Mouse (Mus musculus) kidney, adult 18-20 months (tissue): Measurements from ENCODE around the gene Srsf2.
"Not testable (repeated sequence)": the region's sequence is repeated elsewhere in the genome, so short reads cannot be mapped to it uniquely, and the experiment has no call there.

Source experiments
- DNase-seq: peaks from one replicate; pipeline ENCODE4 v3.0.0; 2021

Srsf2 gene

GRCm38 (mm10) chr11:116852291-116852890, 503 bp downstream of the Srsf2 start, which contains the start of gene Mfsd11:
Gene Mfsd11 (plus strand): TSS chr11:116852440.
- DNase-seq, result peak; percentile 84

GRCm38 (mm10) chr11:116851576-116852290, 1.2 kb downstream of the Srsf2 start:
- peak; percentile 73 for DNase-seq

- DNase-seq, result no peak
Measured at GRCm38 (mm10) chr11:116850833-116851477, 1.9 kb downstream of the Srsf2 start.

GRCm38 (mm10) chr11:116850085-116850484, 2.8 kb downstream of the Srsf2 start:
- no peak for DNase-seq

GRCm38 (mm10) chr11:116849587-116849986, 3.3 kb downstream of the Srsf2 start:
- DNase-seq, result no peak

GRCm38 (mm10) chr11:116848877-116849178, 4.1 kb downstream of the Srsf2 start:
- DNase-seq, result not testable (repeated sequence)

GRCm38 (mm10) chr11:116848086-116848876, 4.6 kb downstream of the Srsf2 start:
- no peak for DNase-seq

GRCm38 (mm10) chr11:116847187-116848085, 5.5 kb downstream of the Srsf2 start:
- no peak for DNase-seq

GRCm38 (mm10) chr11:116846593-116847181, 6.2 kb downstream of the Srsf2 start:
- DNase-seq, result no peak

- peak; percentile 97 for DNase-seq
Measured at GRCm38 (mm10) chr11:116843261-116844233, 9.3 kb downstream of the Srsf2 start, which contains the start of the genes Mettl23 and Jmjd6. Gene Mettl23 (plus strand): TSS chr11:116843278. Gene Jmjd6 (minus strand): TSS chr11:116843449.

- DNase-seq, result peak; percentile 73
Measured at GRCm38 (mm10) chr11:116842531-116843260, 10.2 kb downstream of the Srsf2 start.

GRCm38 (mm10) chr11:116840748-116841147, 12.1 kb downstream of the Srsf2 start:
- DNase-seq, result no peak

- no peak for DNase-seq
Measured at GRCm38 (mm10) chr11:116839601-116840000, 13.3 kb downstream of the Srsf2 start.

GRCm38 (mm10) chr11:116838936-116839335, 14.0 kb downstream of the Srsf2 start:
- DNase-seq, result no peak

GRCm38 (mm10) chr11:116837441-116837840, 15.5 kb downstream of the Srsf2 start:
- DNase-seq, result no peak

GRCm38 (mm10) chr11:116836283-116836682, 16.6 kb downstream of the Srsf2 start:
- DNase-seq, result no peak

GRCm38 (mm10) chr11:116834954-116835353, 17.9 kb downstream of the Srsf2 start:
- no peak for DNase-seq

- no peak for DNase-seq
Measured at GRCm38 (mm10) chr11:116832172-116832685, 20.7 kb downstream of the Srsf2 start.

GRCm38 (mm10) chr11:116827534-116828165, 25.2 kb downstream of the Srsf2 start, which contains the start of gene Mxra7:
Gene Mxra7 (minus strand): TSS chr11:116828046.
- DNase-seq, result peak; percentile 83
